Mouse (Mus musculus) hindbrain, embryonic 13.5 days (tissue): ENCODE data around the gene 2410137M14Rik. TPM values are rescaled to one million over a fixed set of nuclear protein-coding genes. Genes with fewer than 3 reads are reported as not detected.
"Not testable (repeated sequence)": the region's sequence is repeated elsewhere in the genome, so short reads cannot be mapped to it uniquely, and the experiment has no call there.

Source experiments
- ATAC-seq: fragments of 200-750 bp; cut with Nextera tagmentation; 2 replicates; pipeline ENCODE4 v1.8.0; 2017; ENCODE audit warnings: moderate TSS enrichment; ENCODE audit not compliant: low FRiP score
- H3K27ac ChIP-seq: fragments of 300-500 bp; sonication (generic); 2 replicates; pipeline ENCODE4 v1.5.1; 2015; ENCODE audit warnings: inconsistent platforms, mild to moderate bottlenecking, moderate library complexity
- H3K27me3 ChIP-seq: fragments of 300-500 bp; sonication (generic); 2 replicates; pipeline ENCODE4 v1.6.1; 2015; ENCODE audit warnings: mild to moderate bottlenecking, inconsistent platforms
- H3K36me3 ChIP-seq: fragments of 300-500 bp; sonication (generic); 2 replicates; pipeline ENCODE4 v1.6.1; 2015; ENCODE audit warnings: mild to moderate bottlenecking, inconsistent platforms
- H3K4me1 ChIP-seq: fragments of 300-500 bp; sonication (generic); replicated peaks from 2 replicates; pipeline ENCODE4 v1.6.1; 2015; ENCODE audit warnings: inconsistent platforms
- H3K4me2 ChIP-seq: fragments of 300-500 bp; sonication (generic); 2 replicates; pipeline ENCODE4 v1.6.1; 2015; ENCODE audit warnings: inconsistent platforms, mild to moderate bottlenecking, moderate library complexity
- H3K4me3 ChIP-seq: fragments of 300-500 bp; sonication (generic); 2 replicates; pipeline ENCODE4 v1.5.1; 2015; ENCODE audit warnings: mild to moderate bottlenecking, inconsistent platforms
- H3K9ac ChIP-seq: fragments of 300-500 bp; sonication (generic); 2 replicates; pipeline ENCODE4 v1.6.1; 2015; ENCODE audit warnings: mild to moderate bottlenecking, inconsistent platforms
- H3K9me3 ChIP-seq: fragments of 300-500 bp; sonication (generic); 2 replicates; pipeline ENCODE4 v1.6.1; 2016; ENCODE audit warnings: inconsistent platforms
- WGBS: fragments of 180-500 bp; shearing (Covaris S2); methylation state at CpG from one replicate; pipeline ENCODE4 v1.1.7; 2015; 5-methylcytosine and 5-hydroxymethylcytosine counted together
- polyA plus RNA-seq: library from polyadenylated mRNA; unstranded; fragments of >200 nt; fragmentation: Nextera tagmentation; extraction: Ambion mirVana; gene quantifications from 2 replicates; pipeline ENCODE4 v1.2.1, GENCODE M21; 2015

The 2410137M14Rik gene
- polyA plus RNA-seq, 1 experiment from 2014 or later: not detected

- H3K27ac ChIP-seq, H3K9me3 ChIP-seq, H3K4me2 ChIP-seq, ATAC-seq, H3K4me3 ChIP-seq, H3K4me1 ChIP-seq, H3K9ac ChIP-seq, H3K36me3 ChIP-seq: not testable (repeated sequence)
- H3K27me3 ChIP-seq: peaks cover 36% of the 10 kb centered on the region
- 93% methylated on average over 6 of the region's 6 CpGs for WGBS
Observed at GRCm38 (mm10) chr17:36990630-36991029, 9.6 kb upstream of the 2410137M14Rik start.

- H3K9me3 ChIP-seq: no peaks in the 10 kb centered on the region
- peaks cover 39% of the 10 kb centered on the region for H3K27me3 ChIP-seq
- peak within 1 kb of the TSS; percentile 56; the same call in 1 of the 2 replicates for H3K9ac ChIP-seq
- H3K36me3 ChIP-seq: no peaks in the 10 kb centered on the region
- WGBS: 24% methylated on average over 5 of the region's 5 CpGs
- no peaks in the 10 kb centered on the region; the same call in 1 of the 2 replicates for H3K4me1 ChIP-seq
- H3K4me2 ChIP-seq: peak within 1 kb of the TSS; percentile 32
- H3K27ac ChIP-seq: no peak within 1 kb of the TSS
- ATAC-seq: no peak
- H3K4me3 ChIP-seq: peak within 1 kb of the TSS; percentile 18
Observed at GRCm38 (mm10) chr17:36989437-36989836, 8.4 kb upstream of the 2410137M14Rik start, which contains the start of gene H2-M5. H2-M5 (minus strand) TSS chr17:36989537.

- Histone ChIP-seq H3K4me2 (peak overlapping the region; percentile 32), H3K4me1 (no peaks in the 10 kb centered on the region; the same call in 1 of the 2 replicates), H3K9me3 (no peaks in the 10 kb centered on the region), H3K36me3 (no peaks in the 10 kb centered on the region), H3K27me3 (peaks cover 39% of the 10 kb centered on the region), H3K27ac (no peak overlapping the region), H3K9ac (peak overlapping the region; percentile 56; the same call in 1 of the 2 replicates), H3K4me3 (peak overlapping the region; percentile 18)
- WGBS: 5% methylated on average over 24 of the region's 24 CpGs
- ATAC-seq: peak; percentile 39; the same call in 1 of the 2 replicates
Observed at GRCm38 (mm10) chr17:36988475-36988874, 7.4 kb upstream of the 2410137M14Rik start.

GRCm38 (mm10) chr17:36982253-36983155, 1.5 kb upstream of the 2410137M14Rik start:
- Histone ChIP-seq H3K4me3 (no peak overlapping the region), H3K9me3 (no peaks in the 10 kb centered on the region)
- WGBS: 47% methylated on average over 5 of the region's 5 CpGs

GRCm38 (mm10) chr17:36981845-36982244, 808 bp upstream of the 2410137M14Rik start:
- Histone ChIP-seq H3K4me3 (no peak overlapping the region), H3K9ac (no peak overlapping the region), H3K4me2 (no peak overlapping the region), H3K27ac (no peak overlapping the region), H3K9me3 (no peaks in the 10 kb centered on the region), H3K36me3 (no peaks in the 10 kb centered on the region), H3K4me1 (peaks cover 3% of the 10 kb centered on the region; the same call in 1 of the 2 replicates), H3K27me3 (peaks cover 18% of the 10 kb centered on the region)
- 17% methylated on average over 4 of the region's 4 CpGs for WGBS
- ATAC-seq: no peak

More at GRCm38 (mm10) chr17:36982253-36983155, 1.5 kb upstream of the 2410137M14Rik start:
- peaks cover 24% of the 10 kb centered on the region for H3K27me3 ChIP-seq
- no peak overlapping the region for H3K4me2 ChIP-seq
- H3K4me1 ChIP-seq: peaks cover 3% of the 10 kb centered on the region; the same call in 1 of the 2 replicates
- no peak overlapping the region for H3K27ac ChIP-seq
- ATAC-seq: no peak
- no peak overlapping the region for H3K9ac ChIP-seq
- no peaks in the 10 kb centered on the region for H3K36me3 ChIP-seq

GRCm38 (mm10) chr17:36973271-36973787, 7.7 kb downstream of the 2410137M14Rik start:
- Histone ChIP-seq H3K27ac (no peak overlapping the region), H3K27me3 (no peaks in the 10 kb centered on the region), H3K4me3 (no peak overlapping the region), H3K9me3 (no peaks in the 10 kb centered on the region), H3K4me1 (no peaks in the 10 kb centered on the region), H3K9ac (no peak overlapping the region), H3K36me3 (no peaks in the 10 kb centered on the region), H3K4me2 (no peak overlapping the region)
- no peak for ATAC-seq
- 79% methylated on average over 8 of the region's 8 CpGs for WGBS

- Histone ChIP-seq H3K4me2 (no peak overlapping the region), H3K4me1 (no peaks in the 10 kb centered on the region), H3K9me3 (no peaks in the 10 kb centered on the region), H3K4me3 (no peak overlapping the region), H3K36me3 (no peaks in the 10 kb centered on the region), H3K9ac (no peak overlapping the region), H3K27ac (no peak overlapping the region), H3K27me3 (no peaks in the 10 kb centered on the region)
- 81% methylated on average over 3 of the region's 3 CpGs for WGBS
- ATAC-seq: no peak
Observed at GRCm38 (mm10) chr17:36972791-36973190, 8.2 kb downstream of the 2410137M14Rik start.

GRCm38 (mm10) chr17:36971172-36971850, 9.7 kb downstream of the 2410137M14Rik start:
- WGBS: 92% methylated on average over 6 of the region's 6 CpGs
- Histone ChIP-seq H3K9ac (no peak overlapping the region), H3K4me2 (no peak overlapping the region), H3K36me3 (no peaks in the 10 kb centered on the region), H3K27me3 (no peaks in the 10 kb centered on the region), H3K4me3 (no peak overlapping the region), H3K9me3 (no peaks in the 10 kb centered on the region), H3K4me1 (no peaks in the 10 kb centered on the region), H3K27ac (no peak overlapping the region)
- no peak for ATAC-seq

GRCm38 (mm10) chr17:36970316-36970890, 10.6 kb downstream of the 2410137M14Rik start:
- WGBS: 85% methylated on average over 14 of the region's 14 CpGs
- no peak overlapping the region for H3K4me3 ChIP-seq

GRCm38 (mm10) chr17:36966875-36967274, 14.2 kb downstream of the 2410137M14Rik start:
- no peaks in the 10 kb centered on the region for H3K9me3 ChIP-seq
- no peaks in the 10 kb centered on the region for H3K36me3 ChIP-seq
- no peak overlapping the region for H3K9ac ChIP-seq
- no peak overlapping the region for H3K4me3 ChIP-seq
- no peaks in the 10 kb centered on the region for H3K27me3 ChIP-seq
- H3K27ac ChIP-seq: no peak overlapping the region
- no peak for ATAC-seq
- no peak overlapping the region for H3K4me2 ChIP-seq
- no peaks in the 10 kb centered on the region for H3K4me1 ChIP-seq
- WGBS: 83% methylated on average over 1 of the region's 1 CpGs

More at GRCm38 (mm10) chr17:36970316-36970890, 10.6 kb downstream of the 2410137M14Rik start:
- Histone ChIP-seq H3K9me3 (no peaks in the 10 kb centered on the region), H3K27ac (no peak overlapping the region), H3K4me1 (no peaks in the 10 kb centered on the region), H3K36me3 (no peaks in the 10 kb centered on the region), H3K4me2 (no peak overlapping the region), H3K27me3 (no peaks in the 10 kb centered on the region), H3K9ac (no peak overlapping the region)
- no peak for ATAC-seq

- no peak for ATAC-seq
- Histone ChIP-seq H3K27me3 (no peaks in the 10 kb centered on the region), H3K4me1 (peaks cover 23% of the 10 kb centered on the region), H3K9ac (no peak overlapping the region), H3K36me3 (peaks cover 3% of the 10 kb centered on the region; the same call in 1 of the 2 replicates), H3K27ac (no peak overlapping the region), H3K4me2 (no peak overlapping the region), H3K4me3 (no peak overlapping the region), H3K9me3 (no peaks in the 10 kb centered on the region)
- 80% methylated on average over 1 of the region's 1 CpGs for WGBS
Observed at GRCm38 (mm10) chr17:36961125-36961524, 19.9 kb downstream of the 2410137M14Rik start.

GRCm38 (mm10) chr17:36958884-36959283, 22.2 kb downstream of the 2410137M14Rik start:
- Histone ChIP-seq H3K27me3 (no peaks in the 10 kb centered on the region), H3K27ac (peak overlapping the region; percentile 78), H3K36me3 (peaks cover 6% of the 10 kb centered on the region; the same call in 1 of the 2 replicates), H3K9ac (peak overlapping the region; percentile 77), H3K4me2 (peak overlapping the region; percentile 70), H3K9me3 (no peaks in the 10 kb centered on the region), H3K4me3 (peak overlapping the region; percentile 69), H3K4me1 (peaks cover 23% of the 10 kb centered on the region)
- ATAC-seq: peak; percentile 43
- 10% methylated on average over 12 of the region's 12 CpGs for WGBS
